In the genomic region with DNA sequence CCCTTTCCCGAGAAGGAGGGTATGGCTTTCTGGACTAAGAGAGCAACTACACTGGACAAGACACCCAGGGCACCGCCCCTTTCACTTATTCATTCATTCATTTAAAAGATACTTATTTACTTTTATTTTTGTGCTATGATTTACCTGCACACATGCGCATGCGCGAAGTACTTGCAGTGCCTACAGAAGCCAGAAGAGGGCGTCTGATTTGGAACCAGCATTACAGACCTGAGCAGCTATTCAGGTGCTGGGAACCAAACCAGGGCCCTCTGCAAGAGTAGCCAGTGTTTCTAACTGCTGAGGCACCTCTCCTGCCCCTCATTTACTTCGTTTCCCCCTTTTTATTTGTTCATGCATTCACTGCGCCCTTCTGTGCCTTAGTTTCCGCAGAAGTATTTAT, we compare ENCODE assay signal across 19 mouse cellular contexts.
DNase-seq lines count a peak whose midpoint lies in the region; ATAC-seq and TF ChIP-seq lines count a peak whose summit lies in the region.
"Had no signal": no experiment of that assay in that cellular context is flagged by ENCODE, and none has a peak within 500 bp of the region (broad histone marks: within the 10 kb centered on the region; RNA-seq: fewer than 3 reads in every experiment).

No protein-coding gene starts in this region.

- TF ChIP-seq CTCF in layer of hippocampus, adult 2 months (conservative IDR thresholded peaks at IDR 0.05): peak; percentile 31; the same call in 1 of the 2 replicates

- no peak overlapping the region for H3K27ac ChIP-seq in layer of hippocampus, adult 2 months
- H3K27ac ChIP-seq: embryonic facial prominence, embryonic 12.5 days; hindbrain, embryonic 12.5 days; kidney, postnatal 0 days; midbrain, embryonic 10.5 days had no signal

- no peak for ATAC-seq in activated CD4-positive, CD25-positive, alpha-beta regulatory T cell, adult 4 months

- DNase-seq in layer of hippocampus, adult 2 months (ENCODE audit: low spot score in 2 of 2): no peak
- DNase-seq in layer of hippocampus, adult 18-20 months (ENCODE audit: low spot score in 2 of 2): no peak
- DNase-seq in ES-CJ7 (ENCODE audit: low read depth, low spot score): peak; percentile 59
- DNase-seq in ZHBTc4 (ENCODE audit: low read depth, low spot score): peak; percentile 61
- DNase-seq in MN1 (ENCODE audit: low spot score): no peak
- DNase-seq in adrenal gland, postnatal 14 days: no peak
- DNase-seq: adrenal gland, adult 2 months; B cell, adult 2 months; cerebellum, adult 11-12 months; cerebellum, postnatal 14 days; gastrocnemius, postnatal 25 days; heart, adult 18-20 months; kidney, adult 2 months; lung, postnatal 4 days had no signal

- H3K4me3 ChIP-seq in layer of hippocampus, adult 2 months: no peak overlapping the region
- H3K4me3 ChIP-seq: embryonic facial prominence, embryonic 12.5 days; hindbrain, embryonic 12.5 days; midbrain, embryonic 10.5 days had no signal

Comparison
In these comparisons a context has a peak if more than half of its experiments do, and no peak if none do; other contexts are left out.
1. DNase-seq: peak in ES-CJ7 (single experiment) and ZHBTc4 (single experiment); none in layer of hippocampus, adult 2 months (0 of 2), layer of hippocampus, adult 18-20 months (0 of 2), MN1 (single experiment) and adrenal gland, postnatal 14 days (single experiment).